Mouse (Mus musculus): ENCODE results near the gene Pdk2.

GRCm38 (mm10) chr11:95033617-95034016 lies 7.5 kb downstream of the Pdk2 start:
- TF ChIP-seq CTCF (IDR thresholded peaks at IDR 0.05; ENCODE audit: extremely low read depth, insufficient read length, insufficient replicate concordance, low read depth, low read length) (no peak), POLR2A (IDR thresholded peaks at IDR 0.05; ENCODE audit: low read depth, low read length) (no peak)
